Mouse (Mus musculus) retina, adult 2 months (tissue): ENCODE data around the gene Hip1.
A peak's percentile ranks its signal among the peaks of the same experiment; 100 is the strongest.

Experiments used
- DNase-seq: peaks from one replicate; pipeline ENCODE4 v3.0.0-alpha.2; 2012; ENCODE audit warnings: low read depth, low spot score

The Hip1 gene

GRCm38 (mm10) chr5:135544865-135545797, at the start of gene Hip1:
TSS of gene Hip1 (minus strand) at chr5:135545120.
- DNase-seq = peak; percentile 100

DNA sequence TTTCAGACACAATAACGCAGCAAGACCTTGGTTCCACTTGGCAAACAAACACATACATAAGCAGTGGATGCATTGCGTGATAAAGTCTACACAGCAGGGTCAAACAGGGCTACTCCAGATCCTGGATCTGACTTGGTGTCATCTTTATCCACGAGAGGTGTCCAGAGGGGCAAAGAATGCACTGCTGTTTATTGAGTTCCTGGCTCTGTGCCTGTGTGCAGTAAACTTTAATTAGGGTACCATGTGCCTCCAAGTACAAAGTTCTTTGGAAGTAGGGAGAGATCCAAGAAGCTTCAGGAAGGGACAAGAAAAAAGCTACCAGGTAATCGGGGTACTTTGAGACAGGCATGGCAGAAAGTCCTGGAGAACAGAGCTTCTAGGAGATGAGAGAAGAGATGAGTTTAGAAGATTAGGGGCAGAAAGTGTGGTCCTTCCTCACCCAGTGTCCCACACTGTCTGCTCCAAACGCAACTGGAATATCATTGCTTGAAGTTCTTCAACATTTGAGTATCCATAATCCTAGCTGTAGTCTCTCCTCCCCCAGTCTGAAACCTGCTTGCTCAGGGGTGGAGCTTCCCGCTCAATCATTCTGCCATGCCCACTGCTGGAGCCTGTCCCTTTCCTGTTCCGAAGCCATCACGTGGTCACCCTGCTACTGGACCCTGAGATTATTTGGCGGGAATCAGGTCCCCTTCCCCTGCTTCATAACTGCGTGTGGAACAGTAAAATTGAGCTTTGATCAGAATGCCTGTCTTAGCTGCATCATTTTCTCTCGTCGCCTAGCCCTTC, 45.3 kb upstream of the Hip1 start:
- no peak for DNase-seq

GRCm38 (mm10) chr5:135587764-135588163, 42.8 kb upstream of the Hip1 start:
- no peak for DNase-seq

- DNase-seq = no peak
Observed at GRCm38 (mm10) chr5:135585691-135586090, 40.8 kb upstream of the Hip1 start.

- DNase-seq = no peak
Observed at GRCm38 (mm10) chr5:135582330-135582729, 37.4 kb upstream of the Hip1 start.

DNA sequence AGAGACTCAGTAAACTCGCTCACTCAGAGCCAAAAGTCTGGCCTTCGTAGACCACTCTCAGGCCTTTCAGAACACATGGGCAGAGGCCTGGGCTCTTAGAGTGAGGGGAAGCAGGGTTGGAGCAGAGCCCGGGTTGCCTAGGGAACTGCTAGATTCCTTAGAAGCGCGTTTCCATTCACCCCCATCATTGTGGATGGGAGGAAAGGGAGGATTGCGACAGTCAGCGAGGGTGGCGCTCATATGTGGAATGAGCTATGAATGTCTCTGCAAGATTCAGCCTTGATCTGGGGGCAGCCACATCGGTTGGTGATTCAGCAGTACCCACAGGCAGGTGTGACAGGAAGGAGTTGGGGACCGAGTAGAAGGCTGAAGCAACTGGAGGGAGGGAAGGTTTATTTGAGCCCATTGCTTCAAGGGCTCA, 34.4 kb upstream of the Hip1 start:
- no peak for DNase-seq

- DNase-seq = no peak
Observed at GRCm38 (mm10) chr5:135576055-135576454, 31.1 kb upstream of the Hip1 start.

DNA sequence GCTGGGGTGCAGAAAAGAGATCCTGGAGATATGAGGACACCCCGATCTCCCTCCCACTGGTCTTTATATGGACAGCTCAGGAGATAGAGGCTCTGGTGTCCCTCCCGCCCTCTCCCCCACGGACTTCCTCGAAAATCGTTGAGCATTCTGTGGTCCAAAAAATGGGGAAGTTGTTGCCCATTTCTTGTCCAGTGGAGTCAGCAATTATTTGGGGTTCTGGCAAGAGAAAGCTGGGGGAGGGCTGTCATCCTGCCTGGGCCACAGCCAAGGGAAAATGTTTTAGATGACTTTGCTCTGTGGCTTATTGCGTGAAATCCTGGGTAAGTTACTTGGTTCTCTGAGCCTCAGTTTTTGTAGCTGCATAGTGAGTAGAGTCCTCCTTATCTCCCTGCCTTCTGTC, 28.1 kb upstream of the Hip1 start, which contains the start of gene Ccl24:
TSS of gene Ccl24 (minus strand) at position 44 of the 400 bp plus-strand sequence.
- no peak for DNase-seq

- no peak for DNase-seq
Observed at GRCm38 (mm10) chr5:135568698-135569097, 23.8 kb upstream of the Hip1 start.

DNA sequence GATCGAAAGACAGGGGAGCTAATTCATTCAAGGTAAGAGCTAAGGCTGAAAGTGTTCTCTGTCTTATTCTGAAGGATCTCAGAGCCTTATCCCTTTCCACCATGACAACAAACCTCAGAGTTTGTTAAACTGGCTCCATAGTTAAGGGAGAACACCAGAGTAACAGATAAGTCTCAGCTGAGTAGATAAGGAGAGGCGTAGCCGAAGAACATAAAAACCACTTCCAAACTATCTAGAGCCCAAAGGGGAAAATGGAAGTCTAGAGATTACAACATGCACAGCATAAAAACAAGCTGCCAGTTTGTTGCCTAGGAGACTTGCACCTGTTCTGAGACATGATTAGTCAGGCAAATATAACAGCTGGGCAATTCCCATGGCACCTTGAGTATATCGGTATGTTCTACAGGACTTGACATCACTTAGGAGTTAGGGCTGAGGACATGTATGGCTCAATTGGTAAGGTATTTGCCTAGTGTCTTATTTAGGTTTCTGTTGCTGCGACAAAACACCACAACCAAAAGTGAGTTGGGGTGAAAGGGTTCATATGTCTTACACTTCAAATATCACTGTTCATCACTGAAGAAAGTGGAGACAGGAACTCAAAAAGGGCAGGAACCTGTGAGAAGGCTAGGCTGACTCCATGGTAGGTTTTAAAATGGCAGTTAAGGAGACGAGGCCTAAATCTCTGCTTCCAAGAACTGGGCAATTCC, 22.8 kb upstream of the Hip1 start:
- no peak for DNase-seq

GRCm38 (mm10) chr5:135563469-135563868, 18.5 kb upstream of the Hip1 start, which contains the start of gene Ccl26:
TSS of gene Ccl26 (minus strand) at chr5:135563569.
- DNase-seq = no peak

DNA sequence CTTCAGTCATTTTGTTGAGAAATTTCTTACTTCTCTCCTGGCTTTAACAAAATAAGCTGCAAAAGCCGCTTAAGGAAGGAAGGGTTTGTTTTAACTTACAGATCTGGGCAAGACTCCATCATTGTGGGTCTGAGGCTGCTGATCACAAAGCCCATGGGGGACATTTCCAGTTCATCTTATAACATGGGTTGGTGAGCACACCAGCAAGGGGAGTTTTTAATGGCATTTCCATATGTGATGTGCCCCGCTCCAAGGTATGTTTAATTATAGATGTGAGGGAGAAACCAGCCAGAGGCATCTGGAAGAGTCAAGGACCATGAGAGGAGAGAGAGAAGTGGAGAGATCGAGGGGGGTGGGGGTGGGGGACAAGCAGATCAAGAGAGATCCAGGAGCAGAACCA, 12.8 kb upstream of the Hip1 start:
- DNase-seq = no peak

GRCm38 (mm10) chr5:135557051-135557450, 12.1 kb upstream of the Hip1 start:
- DNase-seq = no peak

- DNase-seq = no peak
Observed at GRCm38 (mm10) chr5:135556259-135556658, 11.3 kb upstream of the Hip1 start.

- DNase-seq = no peak
Observed at GRCm38 (mm10) chr5:135551591-135551990, 6.7 kb upstream of the Hip1 start.

DNA sequence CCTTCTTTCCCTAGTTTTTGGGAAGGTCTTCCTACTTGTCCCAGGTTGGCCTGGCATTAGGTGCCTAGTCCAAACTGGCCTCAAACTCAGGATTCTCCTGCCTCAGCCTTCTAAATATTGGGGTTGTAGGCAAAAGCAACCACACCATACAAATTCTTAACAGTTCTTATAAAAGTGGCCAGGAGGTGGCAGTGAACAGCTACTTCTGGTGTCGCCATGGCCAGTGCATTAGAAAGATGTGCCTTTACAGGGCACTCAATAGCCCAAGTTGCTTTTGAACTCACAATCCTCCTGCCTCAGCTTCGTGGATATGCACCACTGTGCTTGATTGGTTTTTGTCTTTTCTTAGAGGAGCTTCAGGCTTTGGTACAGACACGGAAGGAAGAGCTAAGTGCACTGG, 6.0 kb upstream of the Hip1 start:
- no peak for DNase-seq

GRCm38 (mm10) chr5:135547990-135548389, 3.1 kb upstream of the Hip1 start:
- no peak for DNase-seq

DNA sequence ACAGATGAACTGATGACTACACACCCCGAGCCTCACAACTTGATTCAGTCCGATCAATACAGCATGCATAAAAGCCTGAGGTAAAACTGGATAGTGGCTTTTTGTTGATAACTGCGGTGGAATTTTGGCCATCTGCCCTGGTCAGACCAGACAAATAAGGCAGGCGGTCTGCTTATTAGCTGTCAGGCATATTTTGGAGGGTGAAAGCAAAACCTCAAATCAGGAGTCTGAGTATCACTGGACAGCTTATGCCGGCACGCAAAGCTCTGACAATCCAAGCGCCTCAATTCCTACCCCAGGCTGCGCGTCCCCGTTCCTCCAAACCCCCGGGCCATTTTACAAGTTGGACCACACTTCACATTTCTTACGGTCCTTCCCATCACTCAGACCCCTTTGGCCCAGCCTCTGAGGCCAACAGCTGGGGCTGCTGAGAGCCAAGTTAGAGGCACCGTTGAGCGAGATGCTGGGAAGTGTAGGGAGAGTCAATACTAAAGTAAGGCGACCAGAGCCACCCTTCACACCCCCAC, 825 bp downstream of the Hip1 start:
- no peak for DNase-seq

DNA sequence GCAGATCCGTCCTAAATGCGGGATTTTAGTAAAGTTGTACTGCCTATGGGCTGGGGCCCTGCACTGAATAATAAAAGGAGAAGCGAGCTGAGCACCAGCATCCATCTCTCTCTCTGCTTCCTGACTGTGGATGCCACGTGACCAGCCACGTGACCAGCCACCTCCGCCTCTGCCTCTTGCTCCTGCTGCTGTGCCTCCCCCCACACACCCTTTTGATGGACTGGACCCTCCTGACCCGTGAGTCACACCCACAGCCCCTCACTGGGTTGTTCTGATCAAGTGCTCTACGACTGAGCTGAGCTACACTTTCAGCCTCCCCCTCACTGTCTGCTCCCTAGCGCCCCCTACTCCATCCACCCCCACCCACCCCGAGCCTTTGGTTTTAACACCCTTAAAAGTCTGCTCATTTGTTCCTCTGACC, 7.1 kb downstream of the Hip1 start:
- DNase-seq = no peak

- DNase-seq = no peak
Observed at GRCm38 (mm10) chr5:135537326-135537725, 7.6 kb downstream of the Hip1 start.

DNA sequence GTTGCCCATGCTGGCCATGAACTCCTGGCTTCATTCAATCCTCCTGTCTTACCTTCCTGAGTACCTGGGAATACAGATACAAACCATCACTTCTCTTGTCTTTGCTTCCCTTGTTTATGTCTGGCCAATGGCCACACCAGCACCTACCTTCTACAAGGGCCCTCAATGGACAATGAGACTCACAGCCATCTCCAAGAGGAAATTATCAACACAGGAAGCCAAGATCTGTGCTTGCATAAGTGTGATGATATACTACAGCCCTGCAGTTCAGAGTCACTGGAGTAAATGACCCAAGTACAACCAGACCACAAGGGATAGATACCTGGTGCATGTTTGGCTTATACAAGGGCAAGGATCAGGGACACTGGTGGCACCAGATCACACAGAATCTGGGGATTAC, 9.1 kb downstream of the Hip1 start:
- no peak for DNase-seq

DNA sequence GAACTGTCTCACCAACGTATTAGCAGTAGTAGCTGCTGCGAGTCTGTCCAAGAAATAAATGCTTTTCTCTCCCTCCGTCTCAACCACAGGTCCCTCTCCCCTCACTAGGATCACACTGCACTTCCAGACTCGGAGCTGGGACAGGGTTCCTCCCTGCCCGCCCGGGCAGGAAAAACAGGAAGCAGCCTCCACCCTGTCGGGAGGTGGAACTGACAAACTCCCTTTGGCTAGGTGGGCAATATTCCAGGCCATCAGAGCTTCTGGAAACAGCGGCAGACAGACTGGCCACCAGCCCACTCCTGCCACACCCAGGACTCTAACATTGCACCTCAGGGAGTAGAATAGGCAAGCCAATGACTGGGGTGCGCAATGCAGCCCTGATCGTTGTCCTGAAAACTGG, 11.5 kb downstream of the Hip1 start:
- no peak for DNase-seq
